Mouse (Mus musculus): ENCODE results near the gene Pilra.

- TF ChIP-seq CTCF (IDR thresholded peaks at IDR 0.05; ENCODE audit: low read depth, low read length) (no peak), GATA1 (IDR thresholded peaks at IDR 0.05; ENCODE audit: borderline replicate concordance, low read length) (no peak), TAL1 (conservative IDR thresholded peaks at IDR 0.05; ENCODE audit: low read depth, low read length) (no peak), POLR2AphosphoS5 (IDR thresholded peaks at IDR 0.05; ENCODE audit: insufficient replicate concordance, low read depth, low read length) (no peak)
Observed at GRCm38 (mm10) chr5:137823455-137824045, 12.5 kb downstream of the Pilra start.
